Comparison of ENCODE assay signal across 9 mouse cellular contexts in the genomic region with DNA sequence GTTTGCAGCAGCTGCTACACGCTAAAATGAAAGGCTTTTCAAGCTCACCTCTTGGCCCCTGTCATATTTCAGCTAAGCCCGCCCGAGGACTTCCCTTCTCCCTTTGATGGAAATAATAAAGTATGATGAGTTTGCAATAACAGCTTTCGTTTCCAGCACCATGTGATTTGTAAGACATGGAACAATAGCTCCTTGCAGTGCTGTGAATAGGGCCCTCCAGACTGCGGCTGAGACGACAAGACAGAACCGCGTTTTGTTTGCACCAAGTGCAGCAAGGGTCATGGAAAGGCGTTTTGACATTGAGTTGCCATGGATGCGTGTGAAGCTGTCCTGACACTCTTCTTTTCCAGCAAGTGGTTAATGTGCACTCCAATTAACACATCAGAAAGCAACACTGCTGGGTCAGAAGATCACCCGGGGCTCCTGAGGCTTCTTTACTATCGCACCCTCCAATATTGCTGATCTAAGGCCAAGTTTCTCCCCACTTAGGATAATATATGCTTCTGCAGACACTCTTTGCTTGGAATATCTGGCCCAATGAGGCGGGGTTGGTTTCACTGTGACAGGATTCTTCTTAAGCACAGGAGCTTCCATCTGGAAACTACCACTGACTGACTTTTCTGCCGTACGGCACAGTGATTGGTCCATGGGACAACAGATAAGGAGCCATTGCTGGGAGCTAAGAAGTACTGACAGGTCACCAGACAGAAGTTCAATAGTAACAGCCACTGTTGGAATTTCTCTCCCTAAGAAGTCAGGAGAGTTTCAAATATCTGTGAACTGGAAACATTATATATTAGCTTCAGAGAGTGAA.
A peak's percentile ranks its signal among the peaks of the same experiment; 100 is the strongest.
DNase-seq lines count a peak whose midpoint lies in the region; ATAC-seq and TF ChIP-seq lines count a peak whose summit lies in the region.
"Had no signal": no experiment of that assay in that cellular context is flagged by ENCODE, and none has a peak within 500 bp of the region (broad histone marks: within the 10 kb centered on the region; RNA-seq: fewer than 3 reads in every experiment).

No protein-coding gene starts in this region.

- no peak overlapping the region for H3K4me3 ChIP-seq in kidney, postnatal 0 days (replicated peaks; ENCODE audit: low read depth, low read length)
- no peak overlapping the region for H3K4me3 ChIP-seq in forebrain, embryonic 15.5 days
- no peak overlapping the region for H3K4me3 ChIP-seq in neural tube, embryonic 13.5 days

- H3K9me3 ChIP-seq in kidney, postnatal 0 days (replicated peaks; ENCODE audit: low read length) = no peaks in the 10 kb centered on the region
- H3K9me3 ChIP-seq in forebrain, embryonic 15.5 days = no peaks in the 10 kb centered on the region
- H3K9me3 ChIP-seq in neural tube, embryonic 13.5 days = no peaks in the 10 kb centered on the region

- peak; percentile 40; the same call in 1 of the 2 replicates for ATAC-seq in kidney, postnatal 0 days (replicated peaks; ENCODE audit: low FRiP score, low read depth)
- peak; percentile 81 for ATAC-seq in forebrain, embryonic 15.5 days (replicated peaks)
- no peak; the same call in 1 of the 2 replicates for ATAC-seq in neural tube, embryonic 13.5 days (ENCODE audit: low read depth)

- H3K36me3 ChIP-seq in kidney, postnatal 0 days (ENCODE audit: insufficient read depth, low read length) = no peaks in the 10 kb centered on the region
- no peaks in the 10 kb centered on the region for H3K36me3 ChIP-seq in forebrain, embryonic 15.5 days
- H3K36me3 ChIP-seq in neural tube, embryonic 13.5 days = no peaks in the 10 kb centered on the region

- H3K9ac ChIP-seq in kidney, postnatal 0 days (ENCODE audit: low read depth, low read length) = no peak overlapping the region
- no peak overlapping the region for H3K9ac ChIP-seq in forebrain, embryonic 15.5 days (replicated peaks)
- H3K9ac ChIP-seq in neural tube, embryonic 13.5 days = no peak overlapping the region

- no peak for TF ChIP-seq CTCF in kidney, postnatal 0 days (IDR thresholded peaks at IDR 0.05; ENCODE audit: low read depth)

- DNase-seq in kidney, postnatal 0 days (ENCODE audit: low spot score) = peak; percentile 79
- no peak for DNase-seq in kidney, adult 9 months
- DNase-seq in lung, postnatal 10 days = peak; percentile 36
- DNase-seq in adrenal gland, postnatal 14 days = no peak
- no peak for DNase-seq in frontal cortex, postnatal 25 days (ENCODE audit: low spot score in 2 of 2)
- no peak for DNase-seq in layer of hippocampus, postnatal 10 days (ENCODE audit: low spot score in 2 of 2)

- no peak overlapping the region for H3K4me2 ChIP-seq in kidney, postnatal 0 days (ENCODE audit: low read length)
- no peak overlapping the region for H3K4me2 ChIP-seq in forebrain, embryonic 15.5 days (replicated peaks)
- H3K4me2 ChIP-seq in neural tube, embryonic 13.5 days = peak overlapping the region; percentile 18

- no peaks in the 10 kb centered on the region for H3K27me3 ChIP-seq in kidney, postnatal 0 days (ENCODE audit: insufficient read depth, low read length)
- H3K27me3 ChIP-seq in forebrain, embryonic 15.5 days = no peaks in the 10 kb centered on the region
- H3K27me3 ChIP-seq in neural tube, embryonic 13.5 days = no peaks in the 10 kb centered on the region

- 61% methylated on average over 15 of the region's 15 CpGs for WGBS in kidney, postnatal 0 days
- WGBS in forebrain, embryonic 15.5 days = 43% methylated on average over 15 of the region's 15 CpGs
- 19% methylated on average over 15 of the region's 15 CpGs for WGBS in neural tube, embryonic 13.5 days

- H3K27ac ChIP-seq in kidney, postnatal 0 days = no peak overlapping the region
- H3K27ac ChIP-seq in forebrain, embryonic 15.5 days (replicated peaks) = peak overlapping the region; percentile 54; the same call in 1 of the 2 replicates
- H3K27ac ChIP-seq in neural tube, embryonic 13.5 days (replicated peaks) = no peak overlapping the region
- H3K27ac ChIP-seq: macrophage had no signal

- H3K4me1 ChIP-seq in kidney, postnatal 0 days (replicated peaks; ENCODE audit: insufficient read depth, low read length) = no peaks in the 10 kb centered on the region
- peaks cover 8% of the 10 kb centered on the region for H3K4me1 ChIP-seq in forebrain, embryonic 15.5 days
- H3K4me1 ChIP-seq in neural tube, embryonic 13.5 days (replicated peaks) = peaks cover 7% of the 10 kb centered on the region

Comparison
In these comparisons a context has a peak if more than half of its experiments do, and no peak if none do; other contexts are left out.
1. DNase-seq: peak in kidney, postnatal 0 days (single experiment) and lung, postnatal 10 days (single experiment); none in kidney, adult 9 months (single experiment), adrenal gland, postnatal 14 days (single experiment), frontal cortex, postnatal 25 days (0 of 2) and layer of hippocampus, postnatal 10 days (0 of 2).